Mouse (Mus musculus): ENCODE data around the gene Rtkn. TPM values are rescaled to one million over a fixed set of nuclear protein-coding genes. Genes with fewer than 3 reads are reported as not detected.
A peak's percentile ranks its signal among the peaks of the same experiment; 100 is the strongest.

The Rtkn gene
- polyA plus RNA-seq, 1 experiment from 2014 or later = 20.7 TPM

GRCm38 (mm10) chr6:83193571-83193970 lies 58.3 kb downstream of the Rtkn start:
- no peaks in the 10 kb centered on the region for H3K9me3 ChIP-seq
- H3K27me3 ChIP-seq = no peaks in the 10 kb centered on the region
- ATAC-seq (ENCODE audit: low read depth) = no peak
- no peak overlapping the region for H3K9ac ChIP-seq
- peaks cover 9% of the 10 kb centered on the region for H3K4me1 ChIP-seq (replicated peaks)
- H3K36me3 ChIP-seq = peaks cover 100% of the 10 kb centered on the region
- no peak overlapping the region for H3K27ac ChIP-seq (replicated peaks)
- no peak overlapping the region for H3K4me2 ChIP-seq
- WGBS = 91% methylated on average over 7 of the region's 7 CpGs
- no peak overlapping the region for H3K4me3 ChIP-seq

GRCm38 (mm10) chr6:83197345-83198004 lies 62.2 kb downstream of the Rtkn start:
- no peaks in the 10 kb centered on the region for H3K9me3 ChIP-seq
- H3K27me3 ChIP-seq = no peaks in the 10 kb centered on the region
- no peak overlapping the region for H3K27ac ChIP-seq (replicated peaks)
- 41% methylated on average over 15 of the region's 15 CpGs for WGBS
- H3K9ac ChIP-seq = no peak overlapping the region
- H3K4me2 ChIP-seq = no peak overlapping the region
- no peak overlapping the region for H3K4me3 ChIP-seq
- peaks cover 89% of the 10 kb centered on the region for H3K36me3 ChIP-seq
- peak; percentile 17 for ATAC-seq (ENCODE audit: low read depth)
- H3K4me1 ChIP-seq (replicated peaks) = 0 out of 2 replicates have a peak, but pooled peaks cover 4% of the 10 kb centered on the region

MicroRNAs within 50 kb of the gene (microRNA counts, 519-probe panel; counts per million panel counts)
- microRNA mmu-miR-3470a+mmu-miR-3470b = not detected

Small RNA genes within 50 kb of the gene (microRNA-seq; reads per million reads assigned to microRNA genes)
- not detected for gene Mir3470a

Other genes starting within 250 kb of the Rtkn start
- 20.5 and 22.3 TPM in 2 replicates for gene Sema4f, start 195.7 kb upstream of the Rtkn start, polyA plus RNA-seq (2015; fragmentation: Nextera tagmentation; extraction: Ambion mirVana)
- not detected in 2 replicates for gene M1ap, start 188.6 kb upstream of the Rtkn start, polyA plus RNA-seq (2015; fragmentation: Nextera tagmentation; extraction: Ambion mirVana)
- 3.6 and 6.1 TPM in 2 replicates for gene Dok1, start 102.0 kb upstream of the Rtkn start, polyA plus RNA-seq (2015; fragmentation: Nextera tagmentation; extraction: Ambion mirVana)
- 7.9 and 10.4 TPM in 2 replicates for gene Loxl3, start 101.3 kb upstream of the Rtkn start, polyA plus RNA-seq (2015; fragmentation: Nextera tagmentation; extraction: Ambion mirVana)
- gene Aup1, start 80.9 kb upstream of the Rtkn start, polyA plus RNA-seq (2015; fragmentation: Nextera tagmentation; extraction: Ambion mirVana) = 169 and 179 TPM in 2 replicates
- gene Htra2, start 80.2 kb upstream of the Rtkn start, polyA plus RNA-seq (2015; fragmentation: Nextera tagmentation; extraction: Ambion mirVana) = 70.1 and 72.8 TPM in 2 replicates
- 0.77 and 1.0 TPM in 2 replicates for gene Dqx1, start 77.6 kb upstream of the Rtkn start, polyA plus RNA-seq (2015; fragmentation: Nextera tagmentation; extraction: Ambion mirVana)
- 13.3 and 16.1 TPM in 2 replicates for gene Tlx2, start 65.2 kb upstream of the Rtkn start, polyA plus RNA-seq (2015; fragmentation: Nextera tagmentation; extraction: Ambion mirVana)
- 55.2 and 55.4 TPM in 2 replicates for gene Pcgf1, start 57.6 kb upstream of the Rtkn start, polyA plus RNA-seq (2015; fragmentation: Nextera tagmentation; extraction: Ambion mirVana)
- not detected in 2 replicates for gene Lbx2, start 49.1 kb upstream of the Rtkn start, polyA plus RNA-seq (2015; fragmentation: Nextera tagmentation; extraction: Ambion mirVana)
- 3.2 and 4.9 TPM in 2 replicates for gene Ccdc142, start 33.9 kb upstream of the Rtkn start, polyA plus RNA-seq (2015; fragmentation: Nextera tagmentation; extraction: Ambion mirVana)
- 4.5 and 5.2 TPM in 2 replicates for gene Gm42688, start 33.8 kb upstream of the Rtkn start, polyA plus RNA-seq (2015; fragmentation: Nextera tagmentation; extraction: Ambion mirVana)
- gene Mrpl53, start 26.4 kb upstream of the Rtkn start, polyA plus RNA-seq (2015; fragmentation: Nextera tagmentation; extraction: Ambion mirVana) = 133 TPM in 2 replicates
- 26.8 and 29.1 TPM in 2 replicates for gene Mogs, start 20.0 kb upstream of the Rtkn start, polyA plus RNA-seq (2015; fragmentation: Nextera tagmentation; extraction: Ambion mirVana)
- gene Wbp1, start 13.9 kb upstream of the Rtkn start, polyA plus RNA-seq (2015; fragmentation: Nextera tagmentation; extraction: Ambion mirVana) = 202 and 228 TPM in 2 replicates
- gene Ino80b, start 10.0 kb upstream of the Rtkn start, polyA plus RNA-seq (2015; fragmentation: Nextera tagmentation; extraction: Ambion mirVana) = 11.4 and 13.0 TPM in 2 replicates
- gene Wdr54, start 20.9 kb downstream of the Rtkn start, polyA plus RNA-seq (2015; fragmentation: Nextera tagmentation; extraction: Ambion mirVana) = 14.9 and 16.0 TPM in 2 replicates
- 2.1 and 3.3 TPM in 2 replicates for gene 1700003E16Rik, start 20.9 kb downstream of the Rtkn start, polyA plus RNA-seq (2015; fragmentation: Nextera tagmentation; extraction: Ambion mirVana)
- gene Dctn1, start 30.5 kb downstream of the Rtkn start, polyA plus RNA-seq (2015; fragmentation: Nextera tagmentation; extraction: Ambion mirVana) = 165 and 176 TPM in 2 replicates
- 0.17 and 0.56 TPM in 2 replicates for gene Slc4a5, start 84.4 kb downstream of the Rtkn start, polyA plus RNA-seq (2015; fragmentation: Nextera tagmentation; extraction: Ambion mirVana)
- 27.6 and 27.8 TPM in 2 replicates for gene Mthfd2, start 190.4 kb downstream of the Rtkn start, polyA plus RNA-seq (2015; fragmentation: Nextera tagmentation; extraction: Ambion mirVana)
- 29.2 and 32.8 TPM in 2 replicates for gene Mob1a, start 190.6 kb downstream of the Rtkn start, polyA plus RNA-seq (2015; fragmentation: Nextera tagmentation; extraction: Ambion mirVana)
- 68.5 and 70.4 TPM in 2 replicates for gene Bola3, start 213.7 kb downstream of the Rtkn start, polyA plus RNA-seq (2015; fragmentation: Nextera tagmentation; extraction: Ambion mirVana)

All from neural tube, embryonic 13.5 days (tissue).